Mouse (Mus musculus) neural tube, embryonic 14.5 days (tissue): ENCODE results near the gene Sugp2. TPM values are rescaled to one million over a fixed set of nuclear protein-coding genes. Genes with fewer than 3 reads are reported as not detected.

Experiments
- ATAC-seq: fragments of 200-750 bp; cut with Nextera tagmentation; 2 replicates; pipeline ENCODE4 v1.8.0; 2017; ENCODE audit warnings: low read depth, mild to moderate bottlenecking, moderate TSS enrichment, moderate library complexity
- H3K27ac ChIP-seq: fragments of 300-500 bp; sonication (generic); 2 replicates; pipeline ENCODE4 v1.5.1; 2014; ENCODE audit warnings: low read depth, mild to moderate bottlenecking, control low read depth, low read length, moderate library complexity, mixed read lengths
- H3K27me3 ChIP-seq: fragments of 300-500 bp; sonication (generic); 2 replicates; pipeline ENCODE4 v1.6.1; 2014; ENCODE audit warnings: low read length; ENCODE audit not compliant: control insufficient read depth, insufficient read depth
- H3K36me3 ChIP-seq: fragments of 300-500 bp; sonication (generic); 2 replicates; pipeline ENCODE4 v1.6.1; 2014; ENCODE audit warnings: low read length, mixed read lengths; ENCODE audit not compliant: control insufficient read depth, insufficient read depth
- H3K4me1 ChIP-seq: fragments of 300-500 bp; sonication (generic); 2 replicates; pipeline ENCODE4 v1.6.1; 2014; ENCODE audit warnings: low read length; ENCODE audit not compliant: control insufficient read depth, insufficient read depth
- H3K4me2 ChIP-seq: fragments of 300-500 bp; sonication (generic); 2 replicates; pipeline ENCODE4 v1.6.1; 2014; ENCODE audit warnings: mild to moderate bottlenecking, low read depth, low read length, control low read depth
- H3K4me3 ChIP-seq: fragments of 300-500 bp; sonication (generic); 2 replicates; pipeline ENCODE4 v1.5.1; 2014; ENCODE audit warnings: low read depth, low read length, control low read depth, mixed read lengths
- H3K9ac ChIP-seq: fragments of 300-500 bp; sonication (generic); replicated peaks from 2 replicates; pipeline ENCODE4 v1.6.1; 2014; ENCODE audit warnings: low read depth, mild to moderate bottlenecking, control low read depth, low read length, mixed read lengths
- H3K9me3 ChIP-seq: fragments of 300-500 bp; sonication (generic); 2 replicates; pipeline ENCODE4 v1.6.1; 2016; ENCODE audit warnings: low read length; ENCODE audit not compliant: control insufficient read depth
- WGBS: fragments of 180-500 bp; shearing (Covaris S2); extraction: QIAGEN DNeasy Blood & Tissue Kit; methylation state at CpG from one replicate; pipeline ENCODE4 v1.1.7; 2014; 5-methylcytosine and 5-hydroxymethylcytosine counted together
- polyA plus RNA-seq: library from polyadenylated mRNA; unstranded; fragments of >200 nt; fragmentation: Nextera tagmentation; extraction: Ambion mirVana; gene quantifications from 2 replicates; pipeline ENCODE4 v1.2.1, GENCODE M21; 2014

The Sugp2 gene
- polyA plus RNA-seq, 1 experiment from 2014 or later: 77.1 TPM

DNA sequence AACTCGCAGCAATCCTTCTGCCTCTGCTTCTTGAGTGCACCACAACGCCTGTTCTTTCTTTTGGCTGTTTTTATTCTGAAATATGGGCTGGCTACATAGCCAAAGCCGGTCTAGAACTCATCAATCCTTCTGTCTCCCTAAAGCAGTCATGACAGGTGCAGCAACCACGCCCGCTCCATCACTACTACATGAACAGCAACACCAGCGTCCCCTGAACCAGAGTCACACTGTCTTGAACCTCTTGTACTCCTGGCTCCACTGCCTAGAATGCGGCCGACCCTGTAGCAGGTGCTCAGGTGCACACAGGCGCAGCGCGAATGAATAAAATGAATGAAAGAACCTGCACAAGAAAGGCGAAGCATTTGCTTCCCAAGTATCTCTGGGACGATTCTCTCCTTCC lies 420 bp upstream of the Sugp2 start:
- peak; percentile 52 for ATAC-seq
- Histone ChIP-seq H3K27ac (peak overlapping the region; percentile 93), H3K36me3 (peaks cover 31% of the 10 kb centered on the region), H3K27me3 (no peaks in the 10 kb centered on the region), H3K4me3 (peak overlapping the region; percentile 82), H3K4me1 (peaks cover 16% of the 10 kb centered on the region), H3K4me2 (peak overlapping the region; percentile 80), H3K9ac (peak overlapping the region; percentile 86), H3K9me3 (no peaks in the 10 kb centered on the region)
- WGBS: 5% methylated on average over 13 of the region's 13 CpGs

DNA sequence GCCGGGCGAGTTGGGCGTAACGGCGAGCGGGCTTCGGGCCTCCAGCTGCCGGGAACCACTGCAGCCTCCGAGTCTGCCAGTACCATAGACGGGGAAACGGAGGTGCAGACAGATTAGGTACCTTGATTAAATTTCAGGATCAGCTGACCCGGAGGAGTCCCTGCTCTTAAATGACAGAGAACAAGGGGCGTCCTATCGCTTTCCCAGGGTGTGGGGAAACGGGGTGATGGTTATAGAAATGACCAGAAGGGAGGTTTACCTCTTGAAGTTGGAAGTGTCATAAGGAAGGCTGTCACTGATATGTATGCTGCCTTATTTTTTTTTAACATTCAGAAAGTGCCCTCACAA lies 729 bp downstream of the Sugp2 start:
- Histone ChIP-seq H3K27ac (peak overlapping the region; percentile 93), H3K36me3 (peaks cover 22% of the 10 kb centered on the region), H3K4me2 (peak overlapping the region; percentile 80), H3K4me3 (peak overlapping the region; percentile 82), H3K4me1 (peaks cover 16% of the 10 kb centered on the region), H3K9ac (peak overlapping the region; percentile 86), H3K27me3 (no peaks in the 10 kb centered on the region), H3K9me3 (no peaks in the 10 kb centered on the region)
- no peak for ATAC-seq
- under 1% methylated on average over 15 of the region's 15 CpGs for WGBS

DNA sequence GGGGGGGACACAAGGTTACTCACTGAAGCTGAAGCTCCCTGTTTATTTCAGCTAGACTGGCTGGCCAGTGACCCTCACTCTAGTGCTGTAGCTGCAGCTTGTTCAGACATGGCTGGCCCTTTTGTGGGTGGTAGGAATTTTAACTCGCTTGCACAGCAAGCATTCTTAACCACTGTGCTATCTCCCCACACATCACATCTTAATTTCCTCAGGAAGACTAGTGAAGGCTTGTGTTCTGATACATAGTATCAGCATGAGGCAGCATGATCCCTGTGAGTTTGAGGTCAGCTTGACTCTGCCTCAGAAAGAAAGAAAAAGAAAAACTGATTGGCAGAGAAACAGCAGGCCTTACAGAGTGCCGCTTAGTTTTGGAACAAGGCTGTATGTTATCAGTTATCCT lies 3.8 kb downstream of the Sugp2 start:
- no peak overlapping the region for H3K27ac ChIP-seq
- H3K27me3 ChIP-seq: no peaks in the 10 kb centered on the region
- no peak overlapping the region for H3K9ac ChIP-seq
- peaks cover 48% of the 10 kb centered on the region for H3K36me3 ChIP-seq
- H3K4me3 ChIP-seq: no peak overlapping the region
- no peak for ATAC-seq
- WGBS: 95% methylated on average over 2 of the region's 2 CpGs
- H3K4me1 ChIP-seq: peaks cover 15% of the 10 kb centered on the region
- no peaks in the 10 kb centered on the region for H3K9me3 ChIP-seq
- H3K4me2 ChIP-seq: no peak overlapping the region

DNA sequence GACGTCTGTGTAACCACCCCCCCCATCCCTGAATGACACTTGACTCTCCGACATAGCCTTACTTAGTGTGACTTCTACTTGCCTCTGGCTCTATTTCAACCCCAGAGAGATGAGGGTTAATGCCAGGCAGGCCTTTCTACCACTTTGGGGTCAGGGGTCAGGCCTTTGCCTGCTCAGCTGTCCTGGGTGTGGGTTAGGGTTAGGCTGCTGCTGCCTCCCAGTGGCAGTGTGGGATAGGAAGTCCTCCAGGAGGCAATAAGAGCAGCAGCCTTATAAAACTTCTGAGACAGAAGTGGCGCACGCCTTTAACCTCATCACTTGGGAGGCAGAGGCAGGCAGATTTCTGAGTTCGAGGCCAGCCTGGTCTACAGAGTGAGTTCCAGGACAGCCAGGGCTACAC lies 6.6 kb downstream of the Sugp2 start:
- H3K4me3 ChIP-seq: no peak overlapping the region
- peaks cover 70% of the 10 kb centered on the region for H3K36me3 ChIP-seq
- no peaks in the 10 kb centered on the region for H3K27me3 ChIP-seq
- H3K9me3 ChIP-seq: no peaks in the 10 kb centered on the region
- 87% methylated on average over 5 of the region's 5 CpGs for WGBS
- H3K9ac ChIP-seq: no peak overlapping the region
- no peak overlapping the region for H3K4me2 ChIP-seq
- H3K4me1 ChIP-seq: peaks cover 10% of the 10 kb centered on the region
- H3K27ac ChIP-seq: no peak overlapping the region
- no peak for ATAC-seq

DNA sequence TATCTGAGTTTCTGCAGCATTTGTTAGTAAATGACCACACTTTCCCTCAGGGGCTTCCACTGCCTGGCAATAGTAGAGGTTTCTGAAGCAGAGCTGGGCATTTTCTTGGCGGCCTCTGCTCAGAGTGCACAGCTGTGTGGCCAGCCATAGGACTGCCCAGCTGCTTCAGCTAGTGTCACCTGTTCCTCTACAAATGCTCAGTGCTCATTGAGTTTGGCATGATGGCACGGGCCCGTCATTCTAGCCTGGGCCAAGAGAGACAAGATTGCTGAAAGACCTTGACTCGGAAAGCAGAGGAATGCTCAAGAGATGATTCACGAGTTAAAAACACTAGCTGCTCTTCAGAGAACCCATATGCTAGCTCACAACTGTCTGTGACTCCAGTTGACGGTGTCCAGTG lies 12.6 kb downstream of the Sugp2 start:
- ATAC-seq: no peak
- no peak overlapping the region for H3K27ac ChIP-seq
- H3K36me3 ChIP-seq: peaks cover 74% of the 10 kb centered on the region
- 92% methylated on average over 6 of the region's 6 CpGs for WGBS
- H3K4me1 ChIP-seq: peaks cover 9% of the 10 kb centered on the region; the same call in 1 of the 2 replicates
- no peak overlapping the region for H3K4me3 ChIP-seq
- no peaks in the 10 kb centered on the region for H3K27me3 ChIP-seq
- H3K9ac ChIP-seq: no peak overlapping the region
- no peaks in the 10 kb centered on the region for H3K9me3 ChIP-seq
- H3K4me2 ChIP-seq: no peak overlapping the region

DNA sequence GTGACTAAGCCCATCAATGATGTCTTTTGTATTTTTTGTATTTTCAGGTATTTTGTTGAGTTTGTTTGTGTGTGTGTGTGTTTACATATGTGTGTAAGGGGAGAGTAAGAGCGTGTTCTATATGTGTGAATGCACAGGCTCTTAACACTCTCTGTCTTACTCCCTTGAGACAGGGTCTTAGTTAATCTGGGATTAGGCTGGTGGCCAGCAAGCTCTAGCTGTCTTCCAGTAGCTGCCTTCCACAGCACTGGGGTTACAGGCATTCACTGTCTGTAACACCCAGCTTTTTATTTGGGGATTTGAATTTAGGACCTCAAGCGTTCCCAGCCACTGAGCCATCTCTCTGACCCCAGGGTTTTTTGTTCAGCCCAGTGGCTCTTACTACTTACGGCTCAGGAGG lies 13.8 kb downstream of the Sugp2 start:
- peaks cover 9% of the 10 kb centered on the region; the same call in 1 of the 2 replicates for H3K4me1 ChIP-seq
- no peak overlapping the region for H3K4me2 ChIP-seq
- H3K9ac ChIP-seq: no peak overlapping the region
- H3K9me3 ChIP-seq: no peaks in the 10 kb centered on the region
- no peak overlapping the region for H3K27ac ChIP-seq
- H3K4me3 ChIP-seq: no peak overlapping the region
- no peak for ATAC-seq
- H3K27me3 ChIP-seq: no peaks in the 10 kb centered on the region
- H3K36me3 ChIP-seq: peaks cover 74% of the 10 kb centered on the region
- WGBS: 97% methylated on average over 3 of the region's 3 CpGs

DNA sequence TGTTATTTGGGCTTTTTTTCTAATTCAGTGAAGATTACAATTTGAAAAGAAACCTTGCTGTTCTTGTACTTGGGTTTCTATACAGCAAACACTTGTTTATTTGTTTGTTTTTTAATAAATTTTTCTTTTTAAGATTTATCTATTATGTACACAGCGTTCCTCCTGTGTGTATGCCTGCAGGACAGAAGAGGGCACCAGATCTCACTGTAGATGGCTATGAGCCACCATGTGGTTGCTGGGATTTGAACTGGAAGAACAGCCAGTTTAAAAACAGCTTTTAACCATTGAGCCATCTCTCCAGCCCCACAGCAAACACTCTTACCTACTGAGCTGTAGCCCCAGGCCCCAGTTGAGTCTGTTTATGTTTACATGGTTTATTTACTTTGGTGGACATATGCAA lies 20.6 kb downstream of the Sugp2 start:
- no peak overlapping the region for H3K9ac ChIP-seq
- no peak overlapping the region for H3K4me2 ChIP-seq
- no peak overlapping the region for H3K4me3 ChIP-seq
- no peak overlapping the region for H3K27ac ChIP-seq
- WGBS: 87% methylated on average over 1 of the region's 1 CpGs
- H3K9me3 ChIP-seq: no peaks in the 10 kb centered on the region
- H3K27me3 ChIP-seq: no peaks in the 10 kb centered on the region
- H3K36me3 ChIP-seq: peaks cover 78% of the 10 kb centered on the region
- no peaks in the 10 kb centered on the region for H3K4me1 ChIP-seq
- ATAC-seq: no peak

DNA sequence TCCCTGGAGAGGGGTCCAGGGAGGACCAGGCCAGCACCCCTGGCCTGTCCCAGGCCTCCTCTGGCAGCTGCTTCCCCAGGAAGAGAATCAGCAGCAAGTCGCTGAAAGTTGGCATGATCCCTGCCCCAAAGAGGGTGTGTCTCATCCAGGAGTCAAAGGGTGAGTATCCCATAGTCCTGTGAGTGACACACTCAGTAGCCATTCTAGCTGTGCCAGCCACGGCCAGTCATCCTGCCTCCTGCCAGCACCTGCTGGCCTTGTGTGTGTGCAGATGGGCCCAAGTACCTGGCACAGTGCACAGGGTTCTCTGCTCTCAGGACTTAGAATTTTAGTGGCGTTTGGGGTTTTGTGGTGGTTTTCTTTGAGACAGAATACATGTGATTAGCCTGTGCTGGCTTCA lies 23.4 kb downstream of the Sugp2 start:
- no peak for ATAC-seq
- H3K36me3 ChIP-seq: peaks cover 76% of the 10 kb centered on the region
- 90% methylated on average over 3 of the region's 3 CpGs for WGBS

DNA sequence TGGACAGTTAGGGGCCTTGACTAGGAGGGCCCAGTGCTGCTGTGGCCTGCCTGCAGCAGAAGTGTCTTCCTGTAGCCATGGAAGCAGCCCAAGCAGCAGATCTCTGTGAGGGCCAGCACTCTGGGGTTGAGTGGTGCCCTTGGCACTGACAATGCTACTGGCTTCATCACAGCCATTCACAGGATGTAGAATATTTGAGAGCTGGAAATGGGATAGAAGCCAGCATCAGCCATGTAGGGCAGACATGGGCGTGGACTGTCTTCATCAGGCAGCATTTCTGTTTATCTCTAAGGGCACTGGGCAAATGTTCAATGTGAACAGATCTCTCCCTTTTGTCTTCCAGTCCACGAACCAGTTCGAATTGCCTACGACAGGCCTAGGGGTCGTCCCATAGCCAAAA lies 24.6 kb downstream of the Sugp2 start:
- Histone ChIP-seq H3K4me3 (no peak overlapping the region), H3K4me1 (no peaks in the 10 kb centered on the region), H3K9me3 (no peaks in the 10 kb centered on the region), H3K27ac (no peak overlapping the region), H3K4me2 (no peak overlapping the region), H3K9ac (no peak overlapping the region), H3K36me3 (peaks cover 76% of the 10 kb centered on the region), H3K27me3 (no peaks in the 10 kb centered on the region)
- 92% methylated on average over 5 of the region's 5 CpGs for WGBS
- ATAC-seq: no peak

More for the DNA sequence above, 23.4 kb downstream of the Sugp2 start:
- H3K9ac ChIP-seq: no peak overlapping the region
- no peak overlapping the region for H3K4me3 ChIP-seq
- no peak overlapping the region for H3K4me2 ChIP-seq
- H3K27ac ChIP-seq: no peak overlapping the region
- H3K4me1 ChIP-seq: no peaks in the 10 kb centered on the region
- H3K27me3 ChIP-seq: no peaks in the 10 kb centered on the region
- no peaks in the 10 kb centered on the region for H3K9me3 ChIP-seq

DNA sequence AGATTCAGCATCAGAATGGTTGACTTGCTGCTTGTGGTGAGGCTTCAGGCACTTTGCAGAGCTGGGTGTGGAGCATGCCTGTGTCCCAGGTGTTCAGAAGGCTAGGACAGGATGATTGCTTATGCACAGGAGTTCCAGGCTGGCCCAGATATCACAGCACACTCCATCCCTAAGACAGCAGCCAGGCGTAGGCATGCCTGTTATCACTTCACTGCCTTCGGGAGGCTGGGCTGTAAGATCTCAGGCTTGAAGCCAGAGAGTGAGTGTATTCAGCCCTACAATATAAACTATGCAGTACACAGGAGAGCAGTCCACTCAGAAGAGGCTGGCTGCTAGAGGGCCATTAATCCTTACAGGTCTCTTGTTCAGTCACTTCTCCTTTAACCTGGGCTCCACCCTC lies 25.0 kb downstream of the Sugp2 start:
- Histone ChIP-seq H3K36me3 (peaks cover 74% of the 10 kb centered on the region), H3K4me1 (no peaks in the 10 kb centered on the region)

More for the DNA sequence above, 25.0 kb downstream of the Sugp2 start:
- Histone ChIP-seq H3K4me3 (no peak overlapping the region), H3K4me2 (no peak overlapping the region), H3K27ac (no peak overlapping the region), H3K27me3 (no peaks in the 10 kb centered on the region), H3K9me3 (no peaks in the 10 kb centered on the region), H3K9ac (no peak overlapping the region)
- 85% methylated on average over 2 of the region's 2 CpGs for WGBS
- no peak for ATAC-seq
